Mouse (Mus musculus) intestine, embryonic 16.5 days (tissue): ENCODE results near the gene Dzank1. TPM values are rescaled to one million over a fixed set of nuclear protein-coding genes. Genes with fewer than 3 reads are reported as not detected.
A peak's percentile ranks its signal among the peaks of the same experiment; 100 is the strongest.

Experiments
- ATAC-seq: fragments of 200-750 bp; cut with Nextera tagmentation; 2 replicates; pipeline ENCODE4 v1.8.0; 2017; ENCODE audit warnings: moderate TSS enrichment, moderate library complexity
- H3K27ac ChIP-seq: fragments of 300-500 bp; sonication (generic); 2 replicates; pipeline ENCODE4 v1.5.1; 2014; ENCODE audit warnings: mild to moderate bottlenecking, low read length
- H3K27me3 ChIP-seq: fragments of 300-500 bp; sonication (generic); replicated peaks from 2 replicates; pipeline ENCODE4 v1.6.1; 2014; ENCODE audit warnings: low read length, control low read depth, mixed read lengths; ENCODE audit not compliant: control insufficient read depth, insufficient read depth
- H3K36me3 ChIP-seq: fragments of 300-500 bp; sonication (generic); 2 replicates; pipeline ENCODE4 v1.6.1; 2014; ENCODE audit warnings: low read length, control low read depth; ENCODE audit not compliant: control insufficient read depth, insufficient read depth
- H3K4me1 ChIP-seq: fragments of 300-500 bp; sonication (generic); 2 replicates; pipeline ENCODE4 v1.6.1; 2014; ENCODE audit warnings: low read length, control low read depth, mixed read lengths; ENCODE audit not compliant: control insufficient read depth, insufficient read depth
- H3K4me2 ChIP-seq: fragments of 300-500 bp; sonication (generic); 2 replicates; pipeline ENCODE4 v1.6.1; 2014; ENCODE audit warnings: low read depth, low read length, control low read depth
- H3K4me3 ChIP-seq: fragments of 300-500 bp; sonication (generic); 2 replicates; pipeline ENCODE4 v1.5.1; 2014; ENCODE audit warnings: mild to moderate bottlenecking, low read length
- H3K9ac ChIP-seq: fragments of 300-500 bp; sonication (generic); 2 replicates; pipeline ENCODE4 v1.6.1; 2014; ENCODE audit warnings: low read depth, low read length
- H3K9me3 ChIP-seq: fragments of 300-500 bp; sonication (generic); 2 replicates; pipeline ENCODE4 v1.6.1; 2016; ENCODE audit warnings: low read length, control low read depth; ENCODE audit not compliant: control insufficient read depth
- WGBS: fragments of 180-500 bp; shearing (Covaris S2); extraction: QIAGEN DNeasy Blood & Tissue Kit; methylation state at CpG from one replicate; pipeline ENCODE4 v1.1.7; 2014; 5-methylcytosine and 5-hydroxymethylcytosine counted together
- polyA plus RNA-seq: library from polyadenylated mRNA; unstranded; fragments of >200 nt; fragmentation: Nextera tagmentation; extraction: Ambion mirVana; gene quantifications from 2 replicates; pipeline ENCODE4 v1.2.1, GENCODE M21; 2015

Dzank1 gene
- polyA plus RNA-seq, 1 experiment from 2014 or later: 0.42 TPM

- Histone ChIP-seq H3K4me3 (peak overlapping the region; percentile 17), H3K27me3 (no peaks in the 10 kb centered on the region), H3K9me3 (no peaks in the 10 kb centered on the region), H3K4me1 (peaks cover 13% of the 10 kb centered on the region), H3K9ac (peak overlapping the region; percentile 41), H3K27ac (peak overlapping the region; percentile 95), H3K4me2 (peak overlapping the region; percentile 34), H3K36me3 (no peaks in the 10 kb centered on the region)
- WGBS: 52% methylated on average over 7 of the region's 7 CpGs
- peak; percentile 90 for ATAC-seq
These were observed 98.0 kb downstream of the Dzank1 start for GRCm38 (mm10) chr2:144429171-144429570.

- Histone ChIP-seq H3K4me3 (peak overlapping the region; percentile 17), H3K4me1 (peaks cover 13% of the 10 kb centered on the region), H3K4me2 (peak overlapping the region; percentile 34), H3K36me3 (no peaks in the 10 kb centered on the region), H3K9ac (peak overlapping the region; percentile 41), H3K9me3 (no peaks in the 10 kb centered on the region), H3K27me3 (no peaks in the 10 kb centered on the region), H3K27ac (peak overlapping the region; percentile 95)
- ATAC-seq: peak; percentile 55
- 69% methylated on average over 8 of the region's 8 CpGs for WGBS
These were observed 98.6 kb downstream of the Dzank1 start for GRCm38 (mm10) chr2:144428659-144429058.

- WGBS: 74% methylated on average over 5 of the region's 5 CpGs
- no peak for ATAC-seq
- Histone ChIP-seq H3K9me3 (no peaks in the 10 kb centered on the region), H3K27ac (peak overlapping the region; percentile 95), H3K4me2 (peak overlapping the region; percentile 34), H3K4me1 (peaks cover 13% of the 10 kb centered on the region), H3K27me3 (no peaks in the 10 kb centered on the region), H3K9ac (peak overlapping the region; percentile 41), H3K4me3 (no peak overlapping the region), H3K36me3 (no peaks in the 10 kb centered on the region)
These were observed 99.4 kb downstream of the Dzank1 start for GRCm38 (mm10) chr2:144427852-144428251.

- no peak overlapping the region for H3K4me2 ChIP-seq
- WGBS: 50% methylated on average over 1 of the region's 1 CpGs
- no peaks in the 10 kb centered on the region for H3K9me3 ChIP-seq
- H3K4me3 ChIP-seq: no peak overlapping the region
- no peaks in the 10 kb centered on the region for H3K36me3 ChIP-seq
- H3K9ac ChIP-seq: no peak overlapping the region
- no peak overlapping the region for H3K27ac ChIP-seq
- H3K27me3 ChIP-seq: no peaks in the 10 kb centered on the region
- no peak for ATAC-seq
- H3K4me1 ChIP-seq: peaks cover 13% of the 10 kb centered on the region
These were observed 101.5 kb downstream of the Dzank1 start for GRCm38 (mm10) chr2:144425761-144426160.

GRCm38 (mm10) chr2:144422094-144422675 is 105.0 kb downstream of the Dzank1 start:
- H3K4me1 ChIP-seq: no peaks in the 10 kb centered on the region
- ATAC-seq: peak; percentile 51
- no peak overlapping the region for H3K4me3 ChIP-seq
- 74% methylated on average over 10 of the region's 10 CpGs for WGBS
- no peaks in the 10 kb centered on the region for H3K36me3 ChIP-seq
- no peaks in the 10 kb centered on the region for H3K27me3 ChIP-seq
- no peak overlapping the region for H3K27ac ChIP-seq
- H3K9me3 ChIP-seq: no peaks in the 10 kb centered on the region
- H3K9ac ChIP-seq: no peak overlapping the region
- H3K4me2 ChIP-seq: no peak overlapping the region

Other genes starting within 250 kb of the Dzank1 start
- 1.2 TPM in 2 replicates for gene Ovol2, start 195.3 kb downstream of the Dzank1 start, polyA plus RNA-seq
- 44.7 and 45.5 TPM in 2 replicates for gene Kat14, start 158.4 kb downstream of the Dzank1 start, polyA plus RNA-seq
- 1.3 and 4.2 TPM in 2 replicates for gene Pet117, start 158.4 kb downstream of the Dzank1 start, polyA plus RNA-seq
- gene Polr3f, start 304 bp upstream of the Dzank1 start, polyA plus RNA-seq: 15.2 and 16.7 TPM in 2 replicates
- 40.0 and 42.7 TPM in 2 replicates for gene Rbbp9, start 23.5 kb upstream of the Dzank1 start, polyA plus RNA-seq
- gene Sec23b, start 28.8 kb upstream of the Dzank1 start, polyA plus RNA-seq: 98.3 and 104 TPM in 2 replicates
- gene Smim26, start 66.6 kb upstream of the Dzank1 start, polyA plus RNA-seq: 35.0 and 36.2 TPM in 2 replicates
- 46.7 and 50.0 TPM in 2 replicates for gene Dtd1, start 72.5 kb upstream of the Dzank1 start, polyA plus RNA-seq